Mouse (Mus musculus) kidney, postnatal 0 days (tissue): ENCODE data around the gene Agrp. TPM values are rescaled to one million over a fixed set of nuclear protein-coding genes. Genes with fewer than 3 reads are reported as not detected.
A peak's percentile ranks its signal among the peaks of the same experiment; 100 is the strongest.

ENCODE experiments used
- ATAC-seq: fragments of 200-750 bp; cut with Nextera tagmentation; replicated peaks from 2 replicates; pipeline ENCODE4 v1.8.0; 2017; ENCODE audit warnings: low read depth, moderate number of reproducible peaks, moderate TSS enrichment, moderate library complexity; ENCODE audit not compliant: low FRiP score
- DNase-seq: peaks from one replicate; pipeline ENCODE4 v3.0.0-alpha.2; 2016; ENCODE audit warnings: low spot score
- H3K27ac ChIP-seq: fragments of 300-500 bp; sonication (generic); 2 replicates; pipeline ENCODE4 v1.5.1; 2014; ENCODE audit warnings: mild to moderate bottlenecking
- H3K27me3 ChIP-seq: fragments of 300-500 bp; sonication (generic); 2 replicates; pipeline ENCODE4 v1.6.1; 2014; ENCODE audit warnings: low read length, mixed read lengths; ENCODE audit not compliant: insufficient read depth
- H3K36me3 ChIP-seq: fragments of 300-500 bp; sonication (generic); 2 replicates; pipeline ENCODE4 v1.6.1; 2014; ENCODE audit warnings: low read length, mixed read lengths; ENCODE audit not compliant: insufficient read depth
- H3K4me1 ChIP-seq: fragments of 300-500 bp; sonication (generic); replicated peaks from 2 replicates; pipeline ENCODE4 v1.6.1; 2014; ENCODE audit warnings: antibody characterized with exemption, low read length, mixed read lengths; ENCODE audit not compliant: insufficient read depth
- H3K4me2 ChIP-seq: fragments of 300-500 bp; sonication (generic); 2 replicates; pipeline ENCODE4 v1.6.1; 2014; ENCODE audit warnings: mild to moderate bottlenecking, low read length, moderate library complexity, mixed read lengths
- H3K4me3 ChIP-seq: fragments of 300-500 bp; sonication (generic); replicated peaks from 2 replicates; pipeline ENCODE4 v1.5.1; 2014; ENCODE audit warnings: low read depth, low read length
- H3K9ac ChIP-seq: fragments of 300-500 bp; sonication (generic); 2 replicates; pipeline ENCODE4 v1.6.1; 2014; ENCODE audit warnings: low read depth, low read length
- H3K9me3 ChIP-seq: fragments of 300-500 bp; sonication (generic); replicated peaks from 2 replicates; pipeline ENCODE4 v1.6.1; 2016; ENCODE audit warnings: low read length, inconsistent platforms, mixed read lengths
- CTCF ChIP-seq: IDR thresholded peaks from 2 replicates; pipeline ENCODE4 v1.5.1; 2016; ENCODE audit warnings: antibody characterized with exemption, low read depth, mild to moderate bottlenecking, moderate library complexity
- WGBS: fragments of 180-500 bp; shearing (Covaris S2); extraction: QIAGEN DNeasy Blood & Tissue Kit; methylation state at CpG from one replicate; pipeline ENCODE4 v1.1.7; 2014; 5-methylcytosine and 5-hydroxymethylcytosine counted together
- polyA plus RNA-seq: library from polyadenylated mRNA; unstranded; fragments of >200 nt; fragmentation: Nextera tagmentation; extraction: Ambion mirVana; gene quantifications from 2 replicates; pipeline ENCODE4 v1.2.1, GENCODE M21; 2015

Agrp gene
- polyA plus RNA-seq, 1 experiment from 2014 or later: 0.61 TPM

DNA sequence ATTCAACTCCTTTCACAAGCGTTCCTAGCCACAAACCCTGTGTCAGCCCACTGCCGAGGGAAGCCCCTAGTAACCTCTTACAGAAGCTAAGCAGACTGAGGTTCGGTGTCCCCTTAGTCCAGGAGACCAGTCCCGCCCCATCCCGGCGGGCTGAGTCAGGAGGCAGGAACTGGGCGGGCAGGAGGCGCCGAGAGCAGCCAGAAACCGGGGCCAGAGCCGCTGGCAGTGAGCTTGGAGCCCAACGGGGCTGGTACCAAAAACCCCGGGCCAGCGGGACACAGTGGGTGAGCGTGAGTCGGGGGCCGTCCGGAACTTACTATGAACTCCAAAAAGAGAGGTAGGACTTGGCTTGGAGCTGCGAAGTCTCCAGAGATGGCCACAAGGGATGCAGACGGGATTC is 24.2 kb downstream of the Agrp start:
- peaks cover 18% of the 10 kb centered on the region; the same call in 1 of the 2 replicates for H3K4me1 ChIP-seq
- no peak for DNase-seq
- 4% methylated on average over 20 of the region's 20 CpGs for WGBS
- peaks cover 27% of the 10 kb centered on the region for H3K36me3 ChIP-seq
- no peaks in the 10 kb centered on the region for H3K27me3 ChIP-seq
- peak overlapping the region; percentile 46 for H3K4me3 ChIP-seq
- TF ChIP-seq CTCF: no peak
- 0 out of 2 replicates have a peak overlapping the region, but pooled peaks have one; percentile 46 for H3K9ac ChIP-seq
- no peak for ATAC-seq
- H3K27ac ChIP-seq: no peak overlapping the region
- H3K9me3 ChIP-seq: no peaks in the 10 kb centered on the region
- H3K4me2 ChIP-seq: peak overlapping the region; percentile 84

DNA sequence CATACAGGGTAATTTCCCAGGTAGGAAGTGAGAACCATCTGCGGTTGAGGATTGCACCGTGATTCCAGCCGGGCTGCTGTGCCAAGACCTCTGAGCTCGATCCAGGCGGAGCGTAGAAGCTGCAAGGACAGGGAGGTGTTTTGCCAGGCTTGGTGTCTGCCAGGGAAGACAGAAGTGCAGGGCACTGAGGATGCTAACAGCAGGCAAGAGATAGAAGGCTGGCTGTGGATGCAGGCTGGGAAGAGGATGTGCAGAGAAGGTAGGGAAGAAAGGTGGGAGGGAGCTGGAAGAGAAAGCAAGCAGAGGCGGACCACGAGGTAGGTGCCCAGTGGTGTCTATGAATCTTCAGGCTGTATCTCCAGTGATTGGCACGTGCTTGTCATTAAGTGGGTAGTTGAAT is 25.4 kb downstream of the Agrp start:
- Histone ChIP-seq H3K27ac (no peak overlapping the region), H3K27me3 (no peaks in the 10 kb centered on the region), H3K4me3 (no peak overlapping the region), H3K4me1 (peaks cover 23% of the 10 kb centered on the region; the same call in 1 of the 2 replicates), H3K9me3 (no peaks in the 10 kb centered on the region), H3K9ac (no peak overlapping the region), H3K36me3 (peaks cover 16% of the 10 kb centered on the region), H3K4me2 (no peak overlapping the region)
- ATAC-seq (no peak), DNase-seq (no peak)
- 87% methylated on average over 9 of the region's 9 CpGs for WGBS
- TF ChIP-seq CTCF: no peak

DNA sequence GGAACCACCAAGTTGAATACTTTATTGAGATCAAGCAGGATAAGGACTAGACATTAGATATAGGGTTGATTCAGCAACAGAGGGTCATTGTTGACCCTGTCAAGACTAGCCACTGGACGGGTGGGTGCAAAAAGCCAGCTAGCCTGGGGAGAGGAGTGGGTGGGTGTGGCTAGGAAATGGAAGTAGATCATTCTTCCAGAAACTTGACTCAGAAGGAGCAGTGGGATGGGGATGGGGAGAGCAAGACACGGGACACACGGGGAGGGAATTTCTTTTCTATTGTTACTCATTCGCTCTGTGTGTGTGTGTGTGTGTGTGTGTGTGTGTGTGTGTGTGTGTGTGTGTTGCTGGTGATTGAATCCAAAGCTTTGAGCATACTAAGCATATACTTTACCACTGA is 27.4 kb downstream of the Agrp start:
- peaks cover 23% of the 10 kb centered on the region; the same call in 1 of the 2 replicates for H3K4me1 ChIP-seq
- no peak overlapping the region for H3K4me2 ChIP-seq
- DNase-seq (no peak), ATAC-seq (no peak)
- H3K36me3 ChIP-seq: no peaks in the 10 kb centered on the region
- no peak overlapping the region for H3K4me3 ChIP-seq
- H3K27me3 ChIP-seq: no peaks in the 10 kb centered on the region
- H3K27ac ChIP-seq: no peak overlapping the region
- H3K9ac ChIP-seq: no peak overlapping the region
- no peaks in the 10 kb centered on the region for H3K9me3 ChIP-seq
- no peak for TF ChIP-seq CTCF
- 31% methylated on average over 4 of the region's 4 CpGs for WGBS

DNA sequence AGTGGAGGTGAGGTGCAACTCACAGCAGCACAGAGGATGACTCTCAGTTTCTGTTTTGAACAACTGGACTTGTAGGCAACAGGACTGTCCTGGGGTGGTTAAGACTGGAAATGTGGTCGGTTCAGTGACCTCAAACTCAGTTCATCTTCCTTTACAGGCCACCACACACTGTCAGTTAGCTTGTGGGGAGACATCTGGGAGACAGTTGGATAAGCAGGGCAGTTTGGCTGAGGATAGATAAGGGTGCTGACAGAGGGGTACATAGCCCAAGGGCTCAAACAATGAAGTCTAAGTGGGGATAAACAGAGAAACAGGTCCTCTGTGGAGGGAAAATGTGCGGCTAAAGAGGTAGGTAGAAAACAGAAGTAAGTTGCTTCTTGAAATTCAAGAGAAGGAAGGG is 27.8 kb downstream of the Agrp start:
- Histone ChIP-seq H3K4me3 (no peak overlapping the region), H3K9me3 (no peaks in the 10 kb centered on the region), H3K27me3 (no peaks in the 10 kb centered on the region), H3K4me2 (no peak overlapping the region), H3K36me3 (no peaks in the 10 kb centered on the region), H3K9ac (no peak overlapping the region), H3K4me1 (peaks cover 21% of the 10 kb centered on the region; the same call in 1 of the 2 replicates), H3K27ac (no peak overlapping the region)
- 73% methylated on average over 2 of the region's 2 CpGs for WGBS
- ATAC-seq (no peak), DNase-seq (no peak)
- no peak for TF ChIP-seq CTCF

DNA sequence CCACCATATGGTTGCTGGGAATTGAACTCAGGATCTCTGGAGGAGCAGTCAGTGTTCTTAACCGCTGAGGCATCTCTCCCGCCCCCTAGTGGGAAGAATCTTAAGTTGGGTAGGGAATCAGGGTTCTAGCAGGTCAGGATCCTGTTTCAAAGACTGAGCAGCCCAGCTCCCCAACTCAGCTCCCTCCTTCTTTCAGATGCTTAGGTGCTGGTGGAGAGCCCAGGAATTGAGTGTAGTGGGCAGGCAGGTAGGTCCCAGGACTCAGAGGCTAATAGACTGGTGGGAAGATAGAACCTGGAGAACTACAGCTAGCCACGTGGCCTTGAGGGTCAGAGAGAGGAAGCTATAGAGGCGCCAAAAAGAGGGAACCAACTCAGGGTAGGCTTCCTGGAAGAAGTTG is 29.5 kb downstream of the Agrp start:
- WGBS: 33% methylated on average over 4 of the region's 4 CpGs
- ATAC-seq: no peak
- H3K9me3 ChIP-seq: no peaks in the 10 kb centered on the region
- H3K27ac ChIP-seq: peak overlapping the region; percentile 96
- DNase-seq: no peak
- peaks cover 11% of the 10 kb centered on the region; the same call in 1 of the 2 replicates for H3K4me1 ChIP-seq
- no peak overlapping the region for H3K4me3 ChIP-seq
- H3K36me3 ChIP-seq: no peaks in the 10 kb centered on the region
- H3K27me3 ChIP-seq: no peaks in the 10 kb centered on the region
- TF ChIP-seq CTCF: peak; percentile 66
- peak overlapping the region; percentile 82; the same call in 1 of the 2 replicates for H3K4me2 ChIP-seq
- H3K9ac ChIP-seq: no peak overlapping the region

DNA sequence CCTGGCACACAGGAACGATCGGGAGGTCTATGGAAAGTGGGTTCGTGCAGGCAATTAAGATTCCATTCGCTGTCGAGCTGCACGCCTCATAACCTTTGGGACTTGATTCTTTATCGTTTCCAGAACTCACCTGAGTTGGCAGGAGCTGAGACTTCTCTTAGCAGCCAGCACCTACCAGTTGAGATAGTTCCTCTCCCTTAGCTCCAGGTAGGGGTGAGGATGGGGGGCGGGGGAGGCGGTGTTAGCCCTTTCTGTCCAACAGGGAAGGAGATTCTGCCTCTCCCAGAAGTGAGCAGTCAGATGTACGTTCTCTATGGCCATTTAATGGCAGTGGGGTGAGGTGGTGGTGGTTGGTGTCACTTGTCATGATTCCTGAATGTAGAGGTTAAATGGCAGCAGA is 30.1 kb downstream of the Agrp start:
- Histone ChIP-seq H3K9ac (peak overlapping the region; percentile 89), H3K4me1 (peaks cover 10% of the 10 kb centered on the region; the same call in 1 of the 2 replicates)
- no peak for TF ChIP-seq CTCF

More for the DNA sequence above, 30.1 kb downstream of the Agrp start:
- Histone ChIP-seq H3K9me3 (no peaks in the 10 kb centered on the region), H3K27me3 (no peaks in the 10 kb centered on the region), H3K27ac (peak overlapping the region; percentile 96), H3K4me2 (peak overlapping the region; percentile 82), H3K4me3 (peak overlapping the region; percentile 74), H3K36me3 (no peaks in the 10 kb centered on the region)
- ATAC-seq (0 out of 2 replicates have a peak, but pooled peaks have one; percentile 5), DNase-seq (no peak)
- WGBS: 7% methylated on average over 10 of the region's 10 CpGs
